ENCODE assay signal across 8 mouse cellular contexts in genomic region chr19:55895807-55896420, GRCm38 (mm10).
DNase-seq lines count a peak whose midpoint lies in the region; ATAC-seq and TF ChIP-seq lines count a peak whose summit lies in the region.

No protein-coding gene starts in this region.

- TF ChIP-seq POLR2A in cortical plate, adult 2 months (IDR thresholded peaks at IDR 0.05; ENCODE audit: extremely low read depth, insufficient read depth, low read length): no peak

- peak overlapping the region; percentile 29 for H3K4me3 ChIP-seq in kidney, embryonic 14.5 days (ENCODE audit: low read length)
- H3K4me3 ChIP-seq in cortical plate, adult 2 months (ENCODE audit: insufficient read depth, low read length): peak overlapping the region; percentile 14; the same call in 1 of the 2 replicates
- H3K4me3 ChIP-seq in hindbrain, embryonic 15.5 days: peak overlapping the region; percentile 30
- peak overlapping the region; percentile 49 for H3K4me3 ChIP-seq in midbrain, embryonic 13.5 days (replicated peaks)

- H3K4me2 ChIP-seq in kidney, embryonic 14.5 days (replicated peaks; ENCODE audit: low read depth, low read length): peak overlapping the region; percentile 59
- peak overlapping the region; percentile 56 for H3K4me2 ChIP-seq in hindbrain, embryonic 15.5 days
- H3K4me2 ChIP-seq in midbrain, embryonic 13.5 days (replicated peaks): peak overlapping the region; percentile 59

- no peaks in the 10 kb centered on the region for H3K9me3 ChIP-seq in kidney, embryonic 14.5 days (ENCODE audit: control insufficient read depth, low read length)
- H3K9me3 ChIP-seq in hindbrain, embryonic 15.5 days: no peaks in the 10 kb centered on the region
- no peaks in the 10 kb centered on the region for H3K9me3 ChIP-seq in midbrain, embryonic 13.5 days

- H3K4me1 ChIP-seq in kidney, embryonic 14.5 days (ENCODE audit: control insufficient read depth, insufficient read depth, low read length): peaks cover 25% of the 10 kb centered on the region
- no peaks in the 10 kb centered on the region for H3K4me1 ChIP-seq in cortical plate, adult 2 months (ENCODE audit: control insufficient read depth, insufficient read depth, low read length)
- H3K4me1 ChIP-seq in hindbrain, embryonic 15.5 days (replicated peaks): peaks cover 10% of the 10 kb centered on the region
- peaks cover 79% of the 10 kb centered on the region for H3K4me1 ChIP-seq in midbrain, embryonic 13.5 days (replicated peaks)

- peaks cover 4% of the 10 kb centered on the region; the same call in 1 of the 2 replicates for H3K27me3 ChIP-seq in kidney, embryonic 14.5 days (ENCODE audit: control insufficient read depth, insufficient read depth, low read length)
- H3K27me3 ChIP-seq in hindbrain, embryonic 15.5 days: peaks cover 51% of the 10 kb centered on the region
- H3K27me3 ChIP-seq in midbrain, embryonic 13.5 days: peaks cover 29% of the 10 kb centered on the region

- no peak for DNase-seq in kidney, adult 9 months
- no peak for DNase-seq in spleen, adult 12 weeks (ENCODE audit: low spot score)
- no peak for DNase-seq in ovary, postnatal 36 days (ENCODE audit: low spot score)
- no peak for DNase-seq in left cerebral cortex, adult 11 months (ENCODE audit: low spot score)

- no peak for ATAC-seq in kidney, embryonic 14.5 days (ENCODE audit: low FRiP score, low TSS enrichment)
- ATAC-seq in hindbrain, embryonic 15.5 days (ENCODE audit: low FRiP score, low read depth): no peak
- no peak for ATAC-seq in midbrain, embryonic 13.5 days

- H3K36me3 ChIP-seq in kidney, embryonic 14.5 days (ENCODE audit: control insufficient read depth, insufficient read depth, low read length): no peaks in the 10 kb centered on the region
- no peaks in the 10 kb centered on the region for H3K36me3 ChIP-seq in hindbrain, embryonic 15.5 days
- no peaks in the 10 kb centered on the region for H3K36me3 ChIP-seq in midbrain, embryonic 13.5 days

- peak overlapping the region; percentile 34; the same call in 1 of the 2 replicates for H3K9ac ChIP-seq in kidney, embryonic 14.5 days (ENCODE audit: low read depth, low read length)
- no peak overlapping the region for H3K9ac ChIP-seq in hindbrain, embryonic 15.5 days
- H3K9ac ChIP-seq in midbrain, embryonic 13.5 days (replicated peaks): peak overlapping the region; percentile 87

- no peak overlapping the region for H3K27ac ChIP-seq in kidney, embryonic 14.5 days (ENCODE audit: low read depth, low read length)
- H3K27ac ChIP-seq in cortical plate, adult 2 months (ENCODE audit: insufficient read depth, low read length): no peak overlapping the region
- H3K27ac ChIP-seq in hindbrain, embryonic 15.5 days (replicated peaks): no peak overlapping the region
- H3K27ac ChIP-seq in midbrain, embryonic 13.5 days: peak overlapping the region; percentile 97

- no peak for TF ChIP-seq CTCF in cortical plate, adult 2 months (IDR thresholded peaks at IDR 0.05; ENCODE audit: extremely low read depth, insufficient read depth, low read length)

- 44% methylated on average over 4 of the region's 4 CpGs for WGBS in kidney, embryonic 14.5 days
- 10% methylated on average over 4 of the region's 4 CpGs for WGBS in hindbrain, embryonic 15.5 days
- WGBS in midbrain, embryonic 13.5 days: 4% methylated on average over 4 of the region's 4 CpGs
